Mouse (Mus musculus) sigmoid colon, adult 10 weeks (tissue): ENCODE data around the gene Evc2. TPM values are rescaled to one million over a fixed set of nuclear protein-coding genes. Genes with fewer than 3 reads are reported as not detected.

ENCODE experiments used
- polyA plus RNA-seq: library from polyadenylated mRNA; stranded (reverse); fragments of 350-450 nt; fragmentation: Illumina TruSeq; extraction: RNeasy Lipid Tissue Mini Kit (QIAGEN cat#74804); gene quantifications from one replicate; pipeline ENCODE4 v1.2.3, GENCODE M21; 2014; ENCODE audit warnings: low read depth, low replicate concordance

Evc2 gene
- polyA plus RNA-seq, result 2.1 TPM

DNA sequence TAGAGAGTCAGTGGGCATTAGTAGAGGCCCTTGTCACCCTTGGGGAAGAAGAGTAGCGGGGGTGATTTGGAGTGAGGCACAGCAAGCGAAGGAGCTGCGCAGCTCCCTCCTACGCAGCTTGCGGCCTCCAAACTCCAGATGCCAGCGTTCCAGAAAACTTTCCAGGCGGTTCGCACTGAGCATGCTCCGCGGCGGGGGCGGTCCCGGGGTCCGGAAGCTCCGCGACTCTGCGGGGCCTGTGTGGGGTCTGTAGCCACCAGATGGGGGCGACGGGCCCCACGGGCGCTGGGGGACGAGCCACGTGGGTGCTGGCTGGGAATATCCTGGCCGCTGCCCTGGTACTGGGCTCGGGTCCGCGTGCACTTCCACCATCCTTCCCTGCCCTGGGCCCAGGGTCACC lies at the start of gene Evc2:
Gene Evc2 (plus strand): TSS at position 212 of the 400 bp plus-strand sequence.

DNA sequence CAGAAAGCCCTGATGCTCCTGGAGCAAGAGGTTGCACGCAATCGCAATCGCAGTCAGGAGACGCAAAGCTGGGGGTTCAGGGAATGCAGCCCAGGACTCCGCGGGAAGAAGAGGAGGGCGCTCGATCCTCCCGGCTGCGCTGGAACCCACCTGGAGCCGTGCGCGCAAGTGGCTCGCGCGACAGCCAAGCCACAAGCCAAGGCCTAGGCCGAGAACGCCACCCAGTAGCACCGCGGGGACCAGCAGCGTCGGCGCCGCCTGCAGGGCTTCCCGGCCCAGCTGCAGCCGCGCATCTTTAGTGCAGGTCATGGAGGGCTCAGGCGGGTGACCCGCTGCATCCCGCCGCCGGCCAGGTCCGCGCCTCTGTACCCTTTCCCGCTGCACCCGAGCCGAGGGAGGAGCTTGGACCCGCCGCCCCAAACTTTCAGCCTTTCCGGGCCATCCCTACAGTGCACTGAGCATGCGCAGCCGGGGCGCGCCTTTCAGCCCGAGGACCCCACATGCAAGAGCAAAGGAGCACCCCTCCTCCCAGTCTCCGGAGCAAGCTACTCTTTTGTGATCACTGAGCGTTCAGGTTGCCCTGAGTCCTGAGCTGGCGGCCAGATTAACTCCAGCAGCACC lies 1.7 kb upstream of the Evc2 start, which contains the start of gene Evc:
Gene Evc (minus strand): TSS at position 410 of the 621 bp plus-strand sequence.

Other genes starting within 250 kb of the Evc2 start
- gene Crmp1, start 96.6 kb upstream of the Evc2 start, polyA plus RNA-seq, result 0.19 TPM
- gene Evc, start 1.6 kb upstream of the Evc2 start, polyA plus RNA-seq, result 1.3 TPM